In the genomic region with DNA sequence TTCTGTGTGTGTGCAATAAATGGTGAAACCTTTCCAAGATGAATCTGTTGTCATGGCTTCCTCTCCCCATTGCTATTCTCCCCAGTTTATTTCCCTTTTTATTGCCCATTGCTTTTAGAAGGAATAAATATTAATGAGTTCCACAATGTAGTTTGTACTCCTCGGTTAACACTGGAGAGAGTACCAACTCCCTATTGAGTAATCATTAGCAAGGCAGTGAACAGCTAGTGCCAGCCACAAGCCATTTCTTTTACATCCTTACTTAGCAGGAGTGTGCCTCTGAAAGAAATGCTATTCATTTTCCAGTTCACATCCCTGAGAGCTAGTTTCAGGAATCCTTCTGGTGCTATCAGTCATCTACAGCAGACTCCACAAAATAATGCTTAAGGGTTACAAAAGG, we compare ENCODE assay signal across 25 mouse cellular contexts.
A peak's percentile ranks its signal among the peaks of the same experiment; 100 is the strongest.
DNase-seq lines count a peak whose midpoint lies in the region; ATAC-seq lines count a peak whose summit lies in the region.
"Had no signal": no experiment of that assay in that cellular context is flagged by ENCODE, and none has a peak within 500 bp of the region (broad histone marks: within the 10 kb centered on the region; RNA-seq: fewer than 3 reads in every experiment).

No protein-coding gene starts in this region.

- H3K36me3 ChIP-seq in midbrain, embryonic 12.5 days, result no peaks in the 10 kb centered on the region
- no peaks in the 10 kb centered on the region for H3K36me3 ChIP-seq in midbrain, embryonic 10.5 days
- no peaks in the 10 kb centered on the region for H3K36me3 ChIP-seq in hindbrain, embryonic 13.5 days
- no peaks in the 10 kb centered on the region for H3K36me3 ChIP-seq in hindbrain, embryonic 16.5 days (ENCODE audit: control insufficient read depth, insufficient read depth, low read length)
- no peaks in the 10 kb centered on the region for H3K36me3 ChIP-seq in neural tube, embryonic 12.5 days
- H3K36me3 ChIP-seq: embryonic facial prominence, embryonic 13.5 days; forebrain, embryonic 12.5 days; intestine, embryonic 15.5 days; liver, embryonic 13.5 days had no signal

- DNase-seq in midbrain, embryonic 10.5 days (ENCODE audit: low spot score), result no peak
- no peak for DNase-seq in lung, adult 18-20 months
- no peak for DNase-seq in layer of hippocampus, postnatal 36 days
- DNase-seq in urinary bladder, postnatal 25 days (ENCODE audit: low spot score), result no peak
- DNase-seq: adrenal gland, adult 2 months; cerebellum, adult 2 months; cerebellum, postnatal 25 days; gastrocnemius, adult 2 months; heart, postnatal 4 days; kidney, postnatal 10 days; liver, embryonic 13.5 days; lung, embryonic 14.5 days; retina, postnatal 1 day; right cerebral cortex, postnatal 25 days; spleen, adult 18-20 months; thymus, postnatal 14 days had no signal

- ATAC-seq in midbrain, embryonic 12.5 days (ENCODE audit: low FRiP score, low read depth), result no peak
- ATAC-seq in hindbrain, embryonic 13.5 days (ENCODE audit: low FRiP score), result peak; percentile 88
- ATAC-seq in hindbrain, embryonic 16.5 days, result peak; percentile 86
- peak; percentile 83 for ATAC-seq in neural tube, embryonic 12.5 days (ENCODE audit: low FRiP score, low read depth)
- ATAC-seq: intestine, embryonic 15.5 days had no signal

- no peaks in the 10 kb centered on the region for H3K4me1 ChIP-seq in midbrain, embryonic 12.5 days
- no peaks in the 10 kb centered on the region for H3K4me1 ChIP-seq in midbrain, embryonic 10.5 days
- H3K4me1 ChIP-seq in hindbrain, embryonic 13.5 days (replicated peaks), result no peaks in the 10 kb centered on the region; the same call in none of the 2 replicates
- no peaks in the 10 kb centered on the region for H3K4me1 ChIP-seq in hindbrain, embryonic 16.5 days (ENCODE audit: control insufficient read depth, insufficient read depth, low read depth, low read length)
- peaks cover 8% of the 10 kb centered on the region for H3K4me1 ChIP-seq in neural tube, embryonic 12.5 days
- H3K4me1 ChIP-seq: embryonic facial prominence, embryonic 13.5 days; forebrain, embryonic 12.5 days; intestine, embryonic 15.5 days; liver, embryonic 13.5 days had no signal

- H3K9me3 ChIP-seq in midbrain, embryonic 12.5 days, result no peaks in the 10 kb centered on the region
- H3K9me3 ChIP-seq in midbrain, embryonic 10.5 days (replicated peaks), result no peaks in the 10 kb centered on the region
- no peaks in the 10 kb centered on the region for H3K9me3 ChIP-seq in hindbrain, embryonic 13.5 days
- H3K9me3 ChIP-seq in hindbrain, embryonic 16.5 days (ENCODE audit: control insufficient read depth, low read length), result no peaks in the 10 kb centered on the region
- H3K9me3 ChIP-seq in neural tube, embryonic 12.5 days, result no peaks in the 10 kb centered on the region
- H3K9me3 ChIP-seq: embryonic facial prominence, embryonic 13.5 days; forebrain, embryonic 12.5 days; intestine, embryonic 15.5 days; liver, embryonic 13.5 days had no signal

- no peak overlapping the region for H3K4me3 ChIP-seq in midbrain, embryonic 12.5 days
- H3K4me3 ChIP-seq in midbrain, embryonic 10.5 days, result no peak overlapping the region
- no peak overlapping the region for H3K4me3 ChIP-seq in hindbrain, embryonic 13.5 days
- H3K4me3 ChIP-seq in hindbrain, embryonic 16.5 days (ENCODE audit: low read length), result no peak overlapping the region
- H3K4me3 ChIP-seq in neural tube, embryonic 12.5 days, result no peak overlapping the region
- H3K4me3 ChIP-seq: embryonic facial prominence, embryonic 13.5 days; erythroblast, embryonic 14.5 days; forebrain, embryonic 12.5 days; gastrocnemius, adult 2 months; intestine, embryonic 15.5 days; layer of hippocampus, adult 2 months; liver, embryonic 13.5 days had no signal

- no peak overlapping the region for H3K9ac ChIP-seq in midbrain, embryonic 12.5 days (replicated peaks)
- H3K9ac ChIP-seq in hindbrain, embryonic 13.5 days, result no peak overlapping the region
- no peak overlapping the region for H3K9ac ChIP-seq in hindbrain, embryonic 16.5 days (ENCODE audit: low read depth, low read length)
- H3K9ac ChIP-seq in neural tube, embryonic 12.5 days, result no peak overlapping the region
- H3K9ac ChIP-seq: embryonic facial prominence, embryonic 13.5 days; forebrain, embryonic 12.5 days; intestine, embryonic 15.5 days; liver, embryonic 13.5 days; lung, embryonic 14.5 days had no signal

- 34% methylated on average over 1 of the region's 1 CpGs for WGBS in midbrain, embryonic 12.5 days
- 69% methylated on average over 1 of the region's 1 CpGs for WGBS in midbrain, embryonic 10.5 days
- 26% methylated on average over 1 of the region's 1 CpGs for WGBS in hindbrain, embryonic 13.5 days
- 15% methylated on average over 1 of the region's 1 CpGs for WGBS in hindbrain, embryonic 16.5 days
- 18% methylated on average over 1 of the region's 1 CpGs for WGBS in neural tube, embryonic 12.5 days

- no peak overlapping the region for H3K4me2 ChIP-seq in midbrain, embryonic 12.5 days (replicated peaks)
- no peak overlapping the region for H3K4me2 ChIP-seq in hindbrain, embryonic 13.5 days
- H3K4me2 ChIP-seq in hindbrain, embryonic 16.5 days (ENCODE audit: low read length), result no peak overlapping the region
- H3K4me2 ChIP-seq in neural tube, embryonic 12.5 days (replicated peaks), result no peak overlapping the region
- H3K4me2 ChIP-seq: embryonic facial prominence, embryonic 13.5 days; forebrain, embryonic 12.5 days; intestine, embryonic 15.5 days; liver, embryonic 13.5 days; lung, embryonic 14.5 days had no signal

- peak overlapping the region; percentile 8; the same call in 1 of the 2 replicates for H3K27ac ChIP-seq in midbrain, embryonic 12.5 days (replicated peaks)
- H3K27ac ChIP-seq in midbrain, embryonic 10.5 days (replicated peaks), result no peak overlapping the region
- H3K27ac ChIP-seq in hindbrain, embryonic 13.5 days, result peak overlapping the region; percentile 77
- no peak overlapping the region for H3K27ac ChIP-seq in hindbrain, embryonic 16.5 days (ENCODE audit: low read depth, low read length)
- H3K27ac ChIP-seq in neural tube, embryonic 12.5 days, result no peak overlapping the region
- H3K27ac ChIP-seq: embryonic facial prominence, embryonic 13.5 days; forebrain, embryonic 12.5 days; gastrocnemius, adult 2 months; intestine, embryonic 15.5 days; layer of hippocampus, adult 2 months; liver, embryonic 13.5 days had no signal

- H3K27me3 ChIP-seq in midbrain, embryonic 12.5 days, result no peaks in the 10 kb centered on the region
- no peaks in the 10 kb centered on the region for H3K27me3 ChIP-seq in midbrain, embryonic 10.5 days (ENCODE audit: low read depth, poor library complexity, severe bottlenecking)
- H3K27me3 ChIP-seq in hindbrain, embryonic 13.5 days, result no peaks in the 10 kb centered on the region
- H3K27me3 ChIP-seq in hindbrain, embryonic 16.5 days (replicated peaks; ENCODE audit: control insufficient read depth, insufficient read depth, low read length), result no peaks in the 10 kb centered on the region
- no peaks in the 10 kb centered on the region for H3K27me3 ChIP-seq in neural tube, embryonic 12.5 days (replicated peaks)
- H3K27me3 ChIP-seq: embryonic facial prominence, embryonic 13.5 days; forebrain, embryonic 12.5 days; intestine, embryonic 15.5 days; liver, embryonic 13.5 days had no signal

Comparison
In these comparisons a context has a peak if more than half of its experiments do, and no peak if none do; other contexts are left out.
1. H3K27ac ChIP-seq: peak in midbrain, embryonic 12.5 days (single experiment) and hindbrain, embryonic 13.5 days (single experiment); none in midbrain, embryonic 10.5 days (single experiment), hindbrain, embryonic 16.5 days (single experiment) and neural tube, embryonic 12.5 days (single experiment).